Mouse (Mus musculus): ENCODE results near the gene Asb2. TPM values are rescaled to one million over a fixed set of nuclear protein-coding genes. Genes with fewer than 3 reads are reported as not detected.

Gene Asb2
- polyA plus RNA-seq, 1 experiment from 2014 or later: 4.5 TPM

- no peak overlapping the region for H3K4me2 ChIP-seq
- H3K27ac ChIP-seq (ENCODE audit: low read depth): no peak overlapping the region
- H3K36me3 ChIP-seq (ENCODE audit: insufficient read depth): no peaks in the 10 kb centered on the region
- H3K9me3 ChIP-seq (ENCODE audit: low read depth, low read length): no peaks in the 10 kb centered on the region
- H3K4me3 ChIP-seq (ENCODE audit: low read depth, low read length): no peak overlapping the region
- DNase-seq: no peak
- 84% methylated on average over 8 of the region's 8 CpGs for WGBS
- ATAC-seq (ENCODE audit: insufficient read depth): no peak
- no peaks in the 10 kb centered on the region for H3K27me3 ChIP-seq (ENCODE audit: insufficient read depth, low read length)
- H3K9ac ChIP-seq: no peak overlapping the region
- TF ChIP-seq CTCF (IDR thresholded peaks at IDR 0.05; ENCODE audit: low read depth): no peak
- no peaks in the 10 kb centered on the region for H3K4me1 ChIP-seq (ENCODE audit: insufficient read depth)
These were observed 5.0 kb upstream of the Asb2 start for GRCm38 (mm10) chr12:103360812-103361211.

GRCm38 (mm10) chr12:103358951-103359801 is 3.4 kb upstream of the Asb2 start:
- Histone ChIP-seq H3K9me3 (ENCODE audit: low read depth, low read length) (no peaks in the 10 kb centered on the region), H3K36me3 (ENCODE audit: insufficient read depth) (no peaks in the 10 kb centered on the region), H3K27ac (ENCODE audit: low read depth) (no peak overlapping the region), H3K4me3 (ENCODE audit: low read depth, low read length) (no peak overlapping the region), H3K9ac (no peak overlapping the region), H3K27me3 (ENCODE audit: insufficient read depth, low read length) (no peaks in the 10 kb centered on the region), H3K4me1 (ENCODE audit: insufficient read depth) (no peaks in the 10 kb centered on the region), H3K4me2 (no peak overlapping the region)
- no peak for DNase-seq
- no peak for ATAC-seq (ENCODE audit: insufficient read depth)
- TF ChIP-seq CTCF (IDR thresholded peaks at IDR 0.05; ENCODE audit: low read depth): no peak
- 44% methylated on average over 4 of the region's 4 CpGs for WGBS

- Histone ChIP-seq H3K36me3 (ENCODE audit: insufficient read depth) (no peaks in the 10 kb centered on the region), H3K9me3 (ENCODE audit: low read depth, low read length) (no peaks in the 10 kb centered on the region), H3K4me3 (ENCODE audit: low read depth, low read length) (no peak overlapping the region), H3K27ac (ENCODE audit: low read depth) (no peak overlapping the region), H3K4me2 (no peak overlapping the region), H3K9ac (no peak overlapping the region), H3K4me1 (ENCODE audit: insufficient read depth) (no peaks in the 10 kb centered on the region), H3K27me3 (ENCODE audit: insufficient read depth, low read length) (no peaks in the 10 kb centered on the region)
- TF ChIP-seq CTCF (IDR thresholded peaks at IDR 0.05; ENCODE audit: low read depth): no peak
- DNase-seq: no peak
- ATAC-seq (ENCODE audit: insufficient read depth): no peak
- WGBS: 60% methylated on average over 8 of the region's 8 CpGs
These were observed 2.4 kb upstream of the Asb2 start for GRCm38 (mm10) chr12:103358216-103358615.

GRCm38 (mm10) chr12:103356415-103356748 is 581 bp upstream of the Asb2 start:
- WGBS: 80% methylated on average over 4 of the region's 4 CpGs
- H3K4me3 ChIP-seq (ENCODE audit: low read depth, low read length): no peak overlapping the region
- 0 out of 2 replicates have a peak overlapping the region, but pooled peaks have one; percentile 3 for H3K27ac ChIP-seq (ENCODE audit: low read depth)
- no peak for DNase-seq
- no peaks in the 10 kb centered on the region for H3K4me1 ChIP-seq (ENCODE audit: insufficient read depth)
- H3K36me3 ChIP-seq (ENCODE audit: insufficient read depth): no peaks in the 10 kb centered on the region
- ATAC-seq (ENCODE audit: insufficient read depth): no peak
- H3K4me2 ChIP-seq: no peak overlapping the region
- H3K9ac ChIP-seq: no peak overlapping the region
- no peak for TF ChIP-seq CTCF (IDR thresholded peaks at IDR 0.05; ENCODE audit: low read depth)
- H3K27me3 ChIP-seq (ENCODE audit: insufficient read depth, low read length): no peaks in the 10 kb centered on the region
- H3K9me3 ChIP-seq (ENCODE audit: low read depth, low read length): no peaks in the 10 kb centered on the region

- ATAC-seq (ENCODE audit: insufficient read depth) (peak; percentile 36; the same call in 1 of the 2 replicates), DNase-seq (peak; percentile 38)
- 14% methylated on average over 5 of the region's 5 CpGs for WGBS
- H3K36me3 ChIP-seq (ENCODE audit: insufficient read depth): no peaks in the 10 kb centered on the region
- H3K27ac ChIP-seq (ENCODE audit: low read depth): no peak overlapping the region; the same call in 1 of the 2 replicates
- peak; percentile 54 for TF ChIP-seq CTCF (IDR thresholded peaks at IDR 0.05; ENCODE audit: low read depth)
- H3K4me3 ChIP-seq (ENCODE audit: low read depth, low read length): no peak overlapping the region
- H3K4me2 ChIP-seq: no peak overlapping the region; the same call in 1 of the 2 replicates
- no peaks in the 10 kb centered on the region for H3K9me3 ChIP-seq (ENCODE audit: low read depth, low read length)
- H3K4me1 ChIP-seq (ENCODE audit: insufficient read depth): no peaks in the 10 kb centered on the region
- no peak overlapping the region for H3K9ac ChIP-seq
- H3K27me3 ChIP-seq (ENCODE audit: insufficient read depth, low read length): no peaks in the 10 kb centered on the region
These were observed 2.3 kb downstream of the Asb2 start for GRCm38 (mm10) chr12:103353538-103353937.

GRCm38 (mm10) chr12:103352735-103353134 is 3.1 kb downstream of the Asb2 start:
- no peaks in the 10 kb centered on the region for H3K4me1 ChIP-seq (ENCODE audit: insufficient read depth)
- WGBS: 90% methylated on average over 6 of the region's 6 CpGs
- no peaks in the 10 kb centered on the region for H3K9me3 ChIP-seq (ENCODE audit: low read depth, low read length)
- H3K36me3 ChIP-seq (ENCODE audit: insufficient read depth): no peaks in the 10 kb centered on the region
- no peak for TF ChIP-seq CTCF (IDR thresholded peaks at IDR 0.05; ENCODE audit: low read depth)
- H3K27ac ChIP-seq (ENCODE audit: low read depth): no peak overlapping the region
- no peak overlapping the region for H3K4me3 ChIP-seq (ENCODE audit: low read depth, low read length)
- no peak overlapping the region for H3K9ac ChIP-seq
- no peak overlapping the region for H3K4me2 ChIP-seq
- H3K27me3 ChIP-seq (ENCODE audit: insufficient read depth, low read length): no peaks in the 10 kb centered on the region
- DNase-seq: no peak
- no peak for ATAC-seq (ENCODE audit: insufficient read depth)

GRCm38 (mm10) chr12:103348506-103348905 is 7.3 kb downstream of the Asb2 start:
- no peak overlapping the region for H3K4me3 ChIP-seq (ENCODE audit: low read depth, low read length)
- no peaks in the 10 kb centered on the region for H3K27me3 ChIP-seq (ENCODE audit: insufficient read depth, low read length)
- H3K4me1 ChIP-seq (ENCODE audit: insufficient read depth): no peaks in the 10 kb centered on the region
- peak; percentile 94 for TF ChIP-seq CTCF (IDR thresholded peaks at IDR 0.05; ENCODE audit: low read depth)
- DNase-seq (peak; percentile 91), ATAC-seq (ENCODE audit: insufficient read depth) (peak; percentile 52)
- H3K9me3 ChIP-seq (ENCODE audit: low read depth, low read length): no peaks in the 10 kb centered on the region
- H3K9ac ChIP-seq: no peak overlapping the region
- H3K27ac ChIP-seq (ENCODE audit: low read depth): no peak overlapping the region
- WGBS: 7% methylated on average over 3 of the region's 3 CpGs
- H3K36me3 ChIP-seq (ENCODE audit: insufficient read depth): no peaks in the 10 kb centered on the region
- H3K4me2 ChIP-seq: no peak overlapping the region
